In the genomic region with DNA sequence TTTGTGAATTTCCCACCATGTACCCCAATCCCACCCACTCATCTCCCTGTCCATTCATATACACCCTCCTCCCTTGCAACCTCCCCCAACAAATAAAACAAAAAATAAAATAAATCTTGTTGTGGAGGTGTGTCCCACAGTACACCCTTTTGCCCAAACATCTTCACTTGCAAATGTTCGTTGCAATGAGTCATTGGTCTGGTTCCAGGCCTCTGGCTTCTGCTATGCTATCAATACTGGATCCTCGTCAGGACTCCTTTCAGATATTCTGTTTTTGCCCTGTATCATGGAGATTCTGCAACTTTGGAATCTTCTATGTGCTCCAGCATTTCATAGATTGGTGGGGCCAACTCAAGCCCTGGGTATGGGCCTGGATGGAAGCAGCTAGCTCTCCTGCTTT, we compare ENCODE assay signal across 15 mouse cellular contexts.
"Had no signal": no experiment of that assay in that cellular context is flagged by ENCODE, and none has a peak within 500 bp of the region (broad histone marks: within the 10 kb centered on the region; RNA-seq: fewer than 3 reads in every experiment).

No protein-coding gene starts in this region.

- H3K27ac ChIP-seq: macrophage; midbrain, embryonic 13.5 days; midbrain, embryonic 15.5 days; neural tube, embryonic 12.5 days had no signal

- H3K4me3 ChIP-seq: lung, embryonic 15.5 days; megakaryocyte, embryonic 14.5 days; midbrain, embryonic 13.5 days; midbrain, embryonic 15.5 days; neural tube, embryonic 12.5 days; stomach, embryonic 15.5 days had no signal

- DNase-seq: lung, adult 2 months; lung, postnatal 14 days; lung, postnatal 36 days; right cerebral cortex, postnatal 14 days; thymus, adult 2 months; thymus, postnatal 25 days; thymus, postnatal 4 days had no signal

- ATAC-seq: lung, postnatal 0 days; midbrain, embryonic 13.5 days; midbrain, embryonic 15.5 days had no signal
